Mouse (Mus musculus): ENCODE results near the gene Pou2f2.
A peak's percentile ranks its signal among the peaks of the same experiment; 100 is the strongest.

Gene Pou2f2

GRCm38 (mm10) chr7:25195148-25195547 is 15.6 kb upstream of the Pou2f2 start:
- DNase-seq (ENCODE audit: low read depth) = no peak

- DNase-seq (ENCODE audit: low read depth) = no peak
Measured at GRCm38 (mm10) chr7:25192110-25192509, 12.6 kb upstream of the Pou2f2 start.

- no peak for DNase-seq (ENCODE audit: low read depth)
Measured at GRCm38 (mm10) chr7:25190806-25191205, 11.3 kb upstream of the Pou2f2 start.

- DNase-seq (ENCODE audit: low read depth) = peak; percentile 93
Measured at GRCm38 (mm10) chr7:25187662-25188650, 8.4 kb upstream of the Pou2f2 start.

- peak; percentile 91 for DNase-seq (ENCODE audit: low read depth)
Measured at GRCm38 (mm10) chr7:25184091-25184490, 4.6 kb upstream of the Pou2f2 start.

GRCm38 (mm10) chr7:25181814-25182213 is 2.3 kb upstream of the Pou2f2 start:
- no peak for DNase-seq (ENCODE audit: low read depth)

GRCm38 (mm10) chr7:25181331-25181790 is 1.8 kb upstream of the Pou2f2 start:
- DNase-seq (ENCODE audit: low read depth) = peak; percentile 20

GRCm38 (mm10) chr7:25180512-25180911 is 986 bp upstream of the Pou2f2 start:
- no peak for DNase-seq (ENCODE audit: low read depth)

GRCm38 (mm10) chr7:25178787-25179605 is 530 bp downstream of the Pou2f2 start:
- DNase-seq (ENCODE audit: low read depth) = no peak

- DNase-seq (ENCODE audit: low read depth) = no peak
Measured at GRCm38 (mm10) chr7:25178317-25178716, 1.2 kb downstream of the Pou2f2 start.

GRCm38 (mm10) chr7:25174343-25174742 is 5.2 kb downstream of the Pou2f2 start:
- no peak for DNase-seq (ENCODE audit: low read depth)

GRCm38 (mm10) chr7:25172669-25173068 is 6.9 kb downstream of the Pou2f2 start:
- no peak for DNase-seq (ENCODE audit: low read depth)

- no peak for DNase-seq (ENCODE audit: low read depth)
Measured at GRCm38 (mm10) chr7:25170583-25170982, 8.9 kb downstream of the Pou2f2 start.

- no peak for DNase-seq (ENCODE audit: low read depth)
Measured at GRCm38 (mm10) chr7:25166106-25166505, 13.4 kb downstream of the Pou2f2 start.

GRCm38 (mm10) chr7:25156158-25156648 is 23.3 kb downstream of the Pou2f2 start:
- no peak for DNase-seq (ENCODE audit: low read depth)

- DNase-seq (ENCODE audit: low read depth) = peak; percentile 55
Measured at GRCm38 (mm10) chr7:25155469-25156157, 23.9 kb downstream of the Pou2f2 start.

GRCm38 (mm10) chr7:25154648-25155047 is 24.9 kb downstream of the Pou2f2 start:
- no peak for DNase-seq (ENCODE audit: low read depth)

- peak; percentile 17 for DNase-seq (ENCODE audit: low read depth)
Measured at GRCm38 (mm10) chr7:25153841-25154240, 25.7 kb downstream of the Pou2f2 start.

- no peak for DNase-seq (ENCODE audit: low read depth)
Measured at GRCm38 (mm10) chr7:25151916-25152556, 27.5 kb downstream of the Pou2f2 start.

GRCm38 (mm10) chr7:25151009-25151408 is 28.5 kb downstream of the Pou2f2 start:
- DNase-seq (ENCODE audit: low read depth) = no peak

- DNase-seq (ENCODE audit: low read depth) = no peak
Measured at GRCm38 (mm10) chr7:25150151-25150663, 29.3 kb downstream of the Pou2f2 start.
